Mouse (Mus musculus) stomach, postnatal 0 days (tissue): ENCODE data around the gene Capzb. TPM values are rescaled to one million over a fixed set of nuclear protein-coding genes. Genes with fewer than 3 reads are reported as not detected.
A peak's percentile ranks its signal among the peaks of the same experiment; 100 is the strongest.

Experiments used
- ATAC-seq: fragments of 200-750 bp; cut with Nextera tagmentation; 2 replicates; pipeline ENCODE4 v1.8.0; 2017; ENCODE audit not compliant: low FRiP score, low TSS enrichment
- DNase-seq: peaks from one replicate; pipeline ENCODE4 v3.0.0-alpha.2; 2016; ENCODE audit warnings: low spot score
- H3K27ac ChIP-seq: fragments of 300-500 bp; sonication (generic); replicated peaks from 2 replicates; pipeline ENCODE4 v1.5.1; 2014; ENCODE audit warnings: mild to moderate bottlenecking, control low read depth
- H3K27me3 ChIP-seq: fragments of 300-500 bp; sonication (generic); 2 replicates; pipeline ENCODE4 v1.6.1; 2014; ENCODE audit warnings: low read length; ENCODE audit not compliant: control insufficient read depth, insufficient read depth
- H3K36me3 ChIP-seq: fragments of 300-500 bp; sonication (generic); 2 replicates; pipeline ENCODE4 v1.6.1; 2014; ENCODE audit warnings: low read length, mixed read lengths; ENCODE audit not compliant: control insufficient read depth, insufficient read depth
- H3K4me1 ChIP-seq: fragments of 300-500 bp; sonication (generic); replicated peaks from 2 replicates; pipeline ENCODE4 v1.6.1; 2014; ENCODE audit warnings: antibody characterized with exemption; ENCODE audit not compliant: control insufficient read depth, insufficient read depth
- H3K4me2 ChIP-seq: fragments of 300-500 bp; sonication (generic); replicated peaks from 2 replicates; pipeline ENCODE4 v1.6.1; 2014; ENCODE audit warnings: low read depth, mild to moderate bottlenecking, control low read depth, moderate library complexity
- H3K4me3 ChIP-seq: fragments of 300-500 bp; sonication (generic); 2 replicates; pipeline ENCODE4 v1.5.1; 2014; ENCODE audit warnings: low read depth, low read length, control low read depth
- H3K9ac ChIP-seq: fragments of 300-500 bp; sonication (generic); 2 replicates; pipeline ENCODE4 v1.6.1; 2014; ENCODE audit warnings: mild to moderate bottlenecking, low read length, control low read depth, mixed read lengths
- H3K9me3 ChIP-seq: fragments of 300-500 bp; sonication (generic); 2 replicates; pipeline ENCODE4 v1.6.1; 2016; ENCODE audit warnings: low read length; ENCODE audit not compliant: control insufficient read depth
- CTCF ChIP-seq: IDR thresholded peaks from 2 replicates; pipeline ENCODE4 v1.5.1; 2016; ENCODE audit warnings: antibody characterized with exemption, low read depth, mild to moderate bottlenecking, moderate library complexity
- EP300 ChIP-seq: optimal IDR thresholded peaks from 2 replicates; pipeline ENCODE3; 2016; ENCODE audit warnings: antibody characterized with exemption
- WGBS: fragments of 180-500 bp; shearing (Covaris S2); extraction: QIAGEN DNeasy Blood & Tissue Kit; methylation state at CpG from one replicate; pipeline ENCODE4 v1.1.7; 2014; 5-methylcytosine and 5-hydroxymethylcytosine counted together
- polyA plus RNA-seq: library from polyadenylated mRNA; unstranded; fragments of >200 nt; fragmentation: Nextera tagmentation; extraction: Ambion mirVana; gene quantifications from 2 replicates; pipeline ENCODE4 v1.2.1, GENCODE M21; 2015

The Capzb gene
- polyA plus RNA-seq, 1 experiment from 2014 or later: 341 TPM

GRCm38 (mm10) chr4:139240334-139240733 is 47.6 kb downstream of the Capzb start:
- no peak for TF ChIP-seq EP300
- TF ChIP-seq CTCF: peak; percentile 40
- Histone ChIP-seq H3K4me3 (no peak overlapping the region), H3K36me3 (peaks cover 15% of the 10 kb centered on the region), H3K9ac (no peak overlapping the region), H3K4me2 (no peak overlapping the region), H3K27me3 (no peaks in the 10 kb centered on the region), H3K27ac (no peak overlapping the region; the same call in 1 of the 2 replicates), H3K9me3 (no peaks in the 10 kb centered on the region), H3K4me1 (no peaks in the 10 kb centered on the region)
- peak; percentile 44 for DNase-seq
- peak; percentile 39; the same call in 1 of the 2 replicates for ATAC-seq
- 56% methylated on average over 6 of the region's 6 CpGs for WGBS

- no peaks in the 10 kb centered on the region for H3K9me3 ChIP-seq
- no peaks in the 10 kb centered on the region for H3K4me1 ChIP-seq
- H3K4me2 ChIP-seq: no peak overlapping the region
- 76% methylated on average over 22 of the region's 22 CpGs for WGBS
- DNase-seq: no peak
- H3K27ac ChIP-seq: no peak overlapping the region
- no peak overlapping the region for H3K9ac ChIP-seq
- H3K27me3 ChIP-seq: no peaks in the 10 kb centered on the region
- no peak overlapping the region for H3K4me3 ChIP-seq
- peaks cover 15% of the 10 kb centered on the region for H3K36me3 ChIP-seq
- no peak for ATAC-seq
- TF ChIP-seq EP300: no peak
- TF ChIP-seq CTCF: no peak
Observed at GRCm38 (mm10) chr4:139241678-139242606, 49.2 kb downstream of the Capzb start.

DNA sequence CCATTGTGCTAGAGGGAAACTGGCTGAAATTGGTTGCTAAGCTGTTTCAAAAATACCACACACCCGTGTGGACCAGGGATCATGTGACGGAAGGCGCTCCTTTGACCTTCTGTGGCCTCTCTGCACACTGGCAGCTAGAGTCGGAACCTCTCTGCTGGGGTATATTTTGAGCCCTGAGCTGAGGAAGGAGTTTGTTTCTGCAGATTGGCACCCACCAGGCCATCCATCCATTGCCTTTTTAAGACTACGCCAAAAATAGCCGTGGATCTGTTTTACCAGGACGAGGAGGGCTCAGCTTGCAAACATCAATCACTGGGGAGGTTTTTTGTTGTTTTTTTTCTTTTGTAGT is 49.9 kb downstream of the Capzb start:
- DNase-seq: no peak
- WGBS: 50% methylated on average over 7 of the region's 7 CpGs
- no peak for ATAC-seq
- TF ChIP-seq EP300: no peak
- no peak for TF ChIP-seq CTCF
- no peaks in the 10 kb centered on the region for H3K27me3 ChIP-seq
- no peak overlapping the region for H3K4me2 ChIP-seq
- no peaks in the 10 kb centered on the region for H3K9me3 ChIP-seq
- H3K9ac ChIP-seq: no peak overlapping the region
- no peak overlapping the region for H3K27ac ChIP-seq
- no peak overlapping the region for H3K4me3 ChIP-seq
- peaks cover 15% of the 10 kb centered on the region for H3K36me3 ChIP-seq
- H3K4me1 ChIP-seq: no peaks in the 10 kb centered on the region

- no peaks in the 10 kb centered on the region for H3K4me1 ChIP-seq
- ATAC-seq (no peak), DNase-seq (no peak)
- 82% methylated on average over 3 of the region's 3 CpGs for WGBS
- no peak overlapping the region for H3K4me2 ChIP-seq
- H3K9ac ChIP-seq: no peak overlapping the region
- H3K27me3 ChIP-seq: no peaks in the 10 kb centered on the region
- H3K4me3 ChIP-seq: no peak overlapping the region
- peaks cover 12% of the 10 kb centered on the region for H3K36me3 ChIP-seq
- H3K27ac ChIP-seq: no peak overlapping the region
- H3K9me3 ChIP-seq: no peaks in the 10 kb centered on the region
- TF ChIP-seq CTCF: no peak
- TF ChIP-seq EP300: no peak
Observed at GRCm38 (mm10) chr4:139244176-139244575, 51.5 kb downstream of the Capzb start.

- Histone ChIP-seq H3K27me3 (no peaks in the 10 kb centered on the region), H3K9ac (no peak overlapping the region), H3K4me2 (no peak overlapping the region), H3K9me3 (no peaks in the 10 kb centered on the region), H3K4me3 (no peak overlapping the region), H3K4me1 (no peaks in the 10 kb centered on the region), H3K27ac (no peak overlapping the region), H3K36me3 (peaks cover 12% of the 10 kb centered on the region)
- ATAC-seq (no peak), DNase-seq (no peak)
- TF ChIP-seq EP300 (no peak), CTCF (no peak)
- 64% methylated on average over 6 of the region's 6 CpGs for WGBS
Observed at GRCm38 (mm10) chr4:139244766-139245165, 52.1 kb downstream of the Capzb start.

- Histone ChIP-seq H3K4me3 (no peak overlapping the region), H3K27me3 (no peaks in the 10 kb centered on the region), H3K4me1 (peaks cover 5% of the 10 kb centered on the region), H3K4me2 (no peak overlapping the region), H3K9ac (no peak overlapping the region), H3K36me3 (peaks cover 9% of the 10 kb centered on the region), H3K27ac (no peak overlapping the region), H3K9me3 (no peaks in the 10 kb centered on the region)
- TF ChIP-seq EP300: no peak
- no peak for TF ChIP-seq CTCF
- DNase-seq (no peak), ATAC-seq (no peak)
- WGBS: 77% methylated on average over 2 of the region's 2 CpGs
Observed at GRCm38 (mm10) chr4:139245534-139245933, 52.8 kb downstream of the Capzb start.
